Mouse (Mus musculus): Measurements from ENCODE around the gene Kif27. TPM values are rescaled to one million over a fixed set of nuclear protein-coding genes. Genes with fewer than 3 reads are reported as not detected.
A peak's percentile ranks its signal among the peaks of the same experiment; 100 is the strongest.
"Not testable (repeated sequence)": the region's sequence is repeated elsewhere in the genome, so short reads cannot be mapped to it uniquely, and the experiment has no call there.

Gene Kif27
- under 1 TPM; 0.59 to 0.70 TPM for total RNA-seq (2021)
- long read RNA-seq, experiment 1 = 0 reads
- long read RNA-seq, experiment 2, partial matches to known transcripts = 0 of 1 reads
- long read RNA-seq, experiment 2, other reads (novel, unspliced or antisense) = 1 of 1 reads

GRCm38 (mm10) chr13:58358629-58359303, at the start of gene Kif27:
Gene Kif27 (minus strand): TSS chr13:58359122.
- DNase-seq = peak; percentile 91 to 93

- not testable (repeated sequence) for DNase-seq
Measured at GRCm38 (mm10) chr13:58403243-58403642, 44.3 kb upstream of the Kif27 start, which contains the start of gene Hnrnpk. Gene Hnrnpk (minus strand): TSS chr13:58403343.

- peak; percentile 87 to 93 for DNase-seq
Measured at GRCm38 (mm10) chr13:58402744-58403110, 43.8 kb upstream of the Kif27 start.

- peak; percentile 98 for DNase-seq
Measured at GRCm38 (mm10) chr13:58402003-58402743, 43.3 kb upstream of the Kif27 start, which contains the start of gene Rmi1. Gene Rmi1 (plus strand): TSS chr13:58402248.

GRCm38 (mm10) chr13:58401135-58402002, 42.4 kb upstream of the Kif27 start:
- peak; percentile 81 to 89 for DNase-seq

- DNase-seq = no peak
Measured at GRCm38 (mm10) chr13:58400576-58400975, 41.7 kb upstream of the Kif27 start.

- DNase-seq = peak in 1 of 2 experiments; percentile 40
Measured at GRCm38 (mm10) chr13:58397651-58398050, 38.7 kb upstream of the Kif27 start.

- DNase-seq = not testable (repeated sequence)
Measured at GRCm38 (mm10) chr13:58394392-58394791, 35.5 kb upstream of the Kif27 start.

GRCm38 (mm10) chr13:58389324-58389951, 30.5 kb upstream of the Kif27 start:
- no peak for DNase-seq

GRCm38 (mm10) chr13:58388379-58388778, 29.5 kb upstream of the Kif27 start:
- no peak for DNase-seq

GRCm38 (mm10) chr13:58387948-58388347, 29.0 kb upstream of the Kif27 start:
- peak; percentile 73 to 82 for DNase-seq

GRCm38 (mm10) chr13:58385547-58385920, 26.6 kb upstream of the Kif27 start:
- DNase-seq = no peak

- DNase-seq = peak; percentile 68 to 78
Measured at GRCm38 (mm10) chr13:58384779-58385546, 26.0 kb upstream of the Kif27 start, which contains the start of gene 2210016F16Rik. Gene 2210016F16Rik (minus strand): TSS chr13:58385225.

GRCm38 (mm10) chr13:58384371-58384770, 25.4 kb upstream of the Kif27 start:
- no peak for DNase-seq

- no peak for DNase-seq
Measured at GRCm38 (mm10) chr13:58373153-58373470, 14.2 kb upstream of the Kif27 start.

GRCm38 (mm10) chr13:58372278-58373152, 13.6 kb upstream of the Kif27 start:
- DNase-seq = no peak

- DNase-seq = no peak
Measured at GRCm38 (mm10) chr13:58368835-58369234, 9.9 kb upstream of the Kif27 start.

GRCm38 (mm10) chr13:58367641-58368040, 8.7 kb upstream of the Kif27 start:
- DNase-seq = no peak

- no peak for DNase-seq
Measured at GRCm38 (mm10) chr13:58366373-58366772, 7.5 kb upstream of the Kif27 start.

- DNase-seq = not testable (repeated sequence)
Measured at GRCm38 (mm10) chr13:58365179-58365578, 6.3 kb upstream of the Kif27 start.

Measured in adrenal gland, postnatal 36 days (tissue).